Mouse (Mus musculus) brain, embryonic 14.5 days (tissue): ENCODE data around the gene Myo5c. TPM values are rescaled to one million over a fixed set of nuclear protein-coding genes. Genes with fewer than 3 reads are reported as not detected.

Experiments used
- DNase-seq: peaks from one replicate; pipeline ENCODE4 v3.0.0-alpha.2; 2011; ENCODE audit warnings: low read depth
- CTCF ChIP-seq: fragments of 200-500 bp; IDR thresholded peaks from 2 replicates; pipeline ENCODE4 v1.5.1; 2012; ENCODE audit warnings: inconsistent platforms, mild to moderate bottlenecking, moderate library complexity, borderline replicate concordance; ENCODE audit not compliant: insufficient read depth, insufficient read length; ENCODE audit errors: extremely low read depth
- POLR2A ChIP-seq: fragments of 200-500 bp; IDR thresholded peaks from 2 replicates; pipeline ENCODE4 v1.6.1; 2012; ENCODE audit warnings: mild to moderate bottlenecking, inconsistent platforms, borderline replicate concordance; ENCODE audit not compliant: poor library complexity, insufficient read depth, insufficient read length, severe bottlenecking; ENCODE audit errors: extremely low read depth
- polyA plus RNA-seq: library from polyadenylated mRNA; depleted of rRNA; stranded (reverse); fragments of >200 nt; gene quantifications from 2 replicates; pipeline ENCODE4 v1.2.3, GENCODE M21; 2012

Myo5c gene
- polyA plus RNA-seq, 1 experiment, result 0.64 TPM

DNA sequence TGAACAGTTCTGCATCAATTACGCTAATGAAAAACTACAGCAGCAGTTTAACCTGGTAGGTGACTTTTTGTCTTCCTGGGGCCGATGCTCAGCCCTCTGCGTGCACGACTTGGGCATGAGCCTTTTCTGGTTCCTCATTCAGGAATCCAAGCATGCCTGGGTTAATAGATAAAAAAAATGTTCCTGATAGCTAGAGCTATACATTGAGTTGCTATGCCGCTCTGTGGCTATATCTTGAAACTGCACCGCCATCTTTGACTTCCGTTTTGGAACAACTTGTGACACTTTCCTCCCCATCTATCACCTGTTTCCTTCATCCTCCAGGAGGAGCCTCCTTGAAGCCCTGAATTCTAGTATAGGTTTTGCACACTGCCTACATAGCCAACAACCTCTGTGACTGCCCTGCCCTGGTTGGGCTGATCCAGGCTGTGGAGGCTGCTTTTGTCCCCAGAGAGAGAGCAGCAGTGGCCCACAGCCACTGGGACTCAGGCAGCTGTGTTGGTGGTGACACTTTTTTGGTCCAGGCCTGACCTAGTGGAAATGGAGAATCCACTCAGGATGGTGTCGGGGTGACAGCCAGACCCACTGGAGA is 30.5 kb downstream of the Myo5c start:
- peak; percentile 33; the same call in 1 of the 2 replicates for TF ChIP-seq CTCF
- TF ChIP-seq POLR2A, result no peak
- DNase-seq, result peak; percentile 52

DNA sequence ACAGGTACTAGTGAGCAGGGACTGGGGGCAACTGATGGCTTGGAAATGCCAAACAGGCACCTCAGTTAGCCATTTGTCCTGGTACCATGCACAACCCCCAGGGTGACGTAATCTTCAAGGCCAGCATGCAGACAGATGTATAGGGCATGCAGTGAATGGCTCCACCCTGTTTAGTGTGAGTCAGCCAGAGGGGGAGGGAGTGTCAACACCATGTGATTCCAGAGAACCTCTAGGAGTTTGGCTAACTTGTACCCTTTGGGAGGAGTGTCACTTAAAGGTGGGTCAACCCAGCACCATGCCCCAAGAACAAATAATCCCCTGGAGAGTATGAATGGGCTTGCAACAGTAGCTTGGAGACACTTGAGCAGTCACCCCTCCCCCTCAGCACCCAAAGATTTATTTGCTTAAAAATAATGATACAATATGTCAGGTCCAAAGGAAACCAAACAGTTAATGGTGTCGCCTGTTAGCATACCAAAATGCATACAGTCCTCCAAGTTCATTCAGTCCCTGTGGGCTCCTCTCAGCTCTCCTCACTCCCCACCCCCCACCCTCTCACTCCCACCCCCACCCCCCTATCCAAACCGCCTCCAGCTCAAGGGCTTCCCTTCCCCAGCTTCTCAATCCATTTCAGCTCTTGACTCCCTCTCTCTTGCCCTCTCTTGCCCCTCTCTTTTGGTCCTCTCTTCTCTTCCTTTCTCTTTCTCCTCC is 32.3 kb downstream of the Myo5c start:
- no peak for DNase-seq
- TF ChIP-seq POLR2A (no peak), CTCF (no peak)

DNA sequence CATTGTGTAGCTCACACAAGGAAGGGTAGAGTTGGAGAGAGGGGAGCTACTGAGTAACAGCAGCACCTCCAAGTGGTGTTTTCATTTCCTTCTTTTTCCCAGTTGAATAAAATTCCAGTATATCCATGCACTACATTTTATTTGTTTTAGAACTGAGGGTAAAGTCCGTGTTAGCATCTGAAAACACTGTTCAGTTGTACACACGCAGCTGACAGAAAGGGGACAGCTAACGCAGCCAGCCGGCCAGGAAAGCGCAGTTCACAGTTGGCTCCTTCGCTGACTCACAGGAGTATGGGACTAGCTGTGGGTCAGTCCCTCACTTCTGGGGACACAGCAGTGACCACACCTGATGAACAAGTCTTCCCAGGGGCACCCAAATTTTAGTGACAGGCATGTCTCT is 35.3 kb downstream of the Myo5c start:
- no peak for DNase-seq
- TF ChIP-seq CTCF (no peak), POLR2A (no peak)

DNA sequence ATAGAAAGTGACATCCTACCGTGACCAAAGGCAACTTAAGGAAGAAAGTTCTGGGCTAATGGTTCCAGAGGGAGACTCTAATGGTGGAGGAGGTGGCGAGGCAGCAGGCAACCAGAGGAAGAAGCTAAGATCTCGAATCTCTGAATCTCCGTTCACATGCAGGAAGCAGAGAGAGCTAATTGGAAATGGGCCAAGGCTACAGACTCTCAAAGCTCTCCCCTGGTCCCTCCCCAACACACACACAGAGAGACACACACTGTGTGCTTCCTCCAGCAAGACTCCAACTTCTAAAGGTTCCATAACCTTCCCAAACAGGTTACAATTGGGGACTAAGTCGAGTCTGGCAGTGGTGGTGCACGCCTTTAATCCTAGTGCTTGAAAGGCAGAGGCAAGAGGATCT is 38.6 kb downstream of the Myo5c start:
- TF ChIP-seq CTCF (no peak), POLR2A (no peak)
- no peak for DNase-seq

DNA sequence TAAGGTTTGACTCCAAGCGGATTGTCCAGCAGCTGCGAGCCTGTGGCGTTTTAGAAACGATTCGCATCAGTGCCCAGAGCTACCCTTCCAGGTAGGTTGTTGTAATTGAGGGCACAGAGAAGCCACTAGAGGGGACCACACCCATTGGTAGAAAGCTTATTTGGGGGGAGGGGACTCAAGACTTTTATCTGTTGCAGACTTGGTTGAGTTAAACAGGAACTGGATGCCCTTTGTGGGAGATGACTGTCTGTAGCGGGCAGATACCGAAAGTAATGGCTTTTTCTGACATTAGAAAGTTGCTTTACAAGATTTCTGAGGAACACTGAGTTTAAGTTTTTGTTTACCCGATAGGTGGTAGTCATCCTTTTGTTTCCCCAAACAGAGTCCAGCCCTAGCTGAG is 39.7 kb downstream of the Myo5c start:
- no peak for TF ChIP-seq POLR2A

DNA sequence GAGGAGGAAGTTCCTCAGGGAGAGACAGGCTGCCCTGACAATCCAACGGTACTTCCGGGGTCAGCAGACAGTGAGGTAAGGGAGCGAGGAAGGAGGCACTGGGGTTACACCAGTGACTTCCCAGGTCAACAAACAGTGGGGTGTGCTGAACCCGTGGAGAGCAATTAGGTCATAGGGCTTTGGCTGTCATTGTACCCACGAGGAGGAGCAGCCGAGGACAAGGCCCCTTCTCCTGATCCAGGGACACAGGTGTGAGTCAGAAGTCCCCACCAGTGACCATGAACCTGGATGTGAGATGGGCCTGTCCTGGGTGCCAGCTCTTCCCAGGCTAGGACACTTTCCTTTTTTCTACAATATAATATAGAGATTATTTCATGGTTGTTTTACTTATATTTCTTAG is 41.8 kb downstream of the Myo5c start:
- TF ChIP-seq POLR2A (no peak), CTCF (no peak)
- DNase-seq, result no peak

More for the DNA sequence above, 39.7 kb downstream of the Myo5c start:
- DNase-seq, result no peak

DNA sequence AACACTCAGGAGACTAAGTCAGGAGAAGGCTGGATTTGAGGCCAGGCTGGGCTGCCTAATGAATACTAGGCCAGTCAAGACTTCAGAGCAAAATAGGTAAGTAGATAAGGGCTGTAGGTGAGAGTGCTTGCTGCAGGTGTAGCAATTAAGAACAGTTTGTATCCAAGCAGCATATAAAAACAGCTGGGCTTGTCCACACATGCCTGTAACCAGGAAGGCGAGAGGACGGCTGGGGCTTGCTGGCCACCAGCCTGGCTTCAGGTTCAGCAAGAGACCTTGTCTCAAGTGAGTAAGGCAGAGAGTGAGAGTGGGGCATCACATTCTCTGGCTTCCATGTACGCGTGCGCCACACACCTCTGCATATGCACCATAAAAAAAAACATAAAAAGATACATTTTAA is 42.7 kb downstream of the Myo5c start:
- no peak for DNase-seq
- TF ChIP-seq POLR2A (no peak), CTCF (no peak)

DNA sequence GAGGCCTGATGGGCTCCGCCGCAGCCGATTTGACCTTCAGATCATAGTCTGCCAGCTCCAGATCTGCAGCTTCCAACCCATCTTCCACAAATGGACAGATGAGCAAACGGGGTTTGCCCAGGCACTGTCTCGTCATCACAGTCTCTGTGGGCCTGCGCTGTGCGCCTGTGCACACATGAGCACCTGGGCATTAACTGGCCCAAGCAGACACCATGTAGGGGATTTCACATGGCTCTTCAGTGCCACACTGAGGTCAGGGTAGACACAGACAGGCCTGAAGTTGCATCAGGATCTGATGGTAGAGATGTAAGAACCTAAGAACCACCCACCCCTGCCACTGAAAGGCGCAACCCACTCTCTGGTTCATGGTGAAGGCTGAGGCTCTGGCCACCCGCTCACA is 43.2 kb downstream of the Myo5c start:
- no peak for DNase-seq
- TF ChIP-seq CTCF (no peak), POLR2A (no peak)

DNA sequence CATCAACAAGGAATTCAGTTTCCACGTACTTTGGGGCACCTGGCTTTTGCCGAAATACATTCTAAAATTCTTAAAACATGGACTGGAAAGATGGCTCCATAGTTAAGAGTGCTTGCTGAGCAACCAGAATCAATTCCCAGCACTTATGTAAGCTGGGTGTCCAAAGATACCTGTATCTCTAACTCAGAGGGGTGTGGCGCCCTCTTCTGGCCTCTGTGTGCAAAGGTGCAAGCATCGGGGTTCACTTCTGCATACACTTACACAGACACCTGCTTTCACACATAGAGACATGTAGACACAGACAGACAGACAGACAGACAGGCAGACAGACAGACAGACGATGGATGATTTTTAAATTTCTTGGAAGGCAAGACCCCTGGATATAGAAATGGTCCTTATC is 49.0 kb downstream of the Myo5c start:
- TF ChIP-seq POLR2A, result no peak
- peak; percentile 54; the same call in 1 of the 2 replicates for TF ChIP-seq CTCF
- DNase-seq, result peak; percentile 50

DNA sequence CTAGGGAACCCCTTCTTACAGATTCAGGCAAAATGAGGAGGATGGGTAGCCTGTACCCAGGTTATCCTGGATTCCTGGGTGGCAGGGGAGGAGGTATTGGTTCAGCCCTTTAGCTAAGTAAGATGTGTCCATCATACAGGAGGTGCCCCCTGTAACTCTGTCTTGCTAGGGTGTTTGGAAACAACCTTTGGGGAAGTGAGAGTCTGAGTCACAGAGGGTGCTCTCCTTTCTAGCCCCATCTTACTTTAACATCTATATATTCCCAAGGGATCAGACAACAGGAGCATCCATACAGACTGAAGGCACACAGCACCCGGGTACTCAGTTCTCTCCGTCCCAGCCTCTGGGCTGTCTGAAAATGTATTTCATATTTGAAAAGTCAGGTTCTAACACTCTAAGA is 50.4 kb downstream of the Myo5c start:
- DNase-seq, result no peak
- no peak for TF ChIP-seq CTCF
- no peak for TF ChIP-seq POLR2A

DNA sequence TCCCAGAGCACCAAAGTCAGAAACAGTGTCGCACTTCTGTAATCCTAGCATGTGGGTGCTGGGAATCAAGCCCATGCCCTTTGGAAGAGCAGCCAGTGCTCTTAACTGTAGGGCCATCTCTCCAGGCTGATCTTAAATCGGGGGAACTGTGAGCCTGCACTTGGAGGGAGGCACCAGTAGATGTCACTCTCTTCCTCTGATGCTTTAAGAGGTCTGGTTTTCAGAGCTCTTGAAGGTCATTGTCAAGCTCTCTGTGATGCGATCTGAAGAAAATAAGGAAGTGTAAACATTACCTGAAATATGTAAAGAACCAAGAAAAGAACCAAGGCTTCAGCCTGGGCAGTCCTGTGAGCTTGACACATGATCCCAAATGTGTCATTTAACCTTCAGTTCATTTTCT is 51.0 kb downstream of the Myo5c start:
- TF ChIP-seq POLR2A, result no peak
- TF ChIP-seq CTCF, result peak; percentile 88
- DNase-seq, result peak; percentile 88

DNA sequence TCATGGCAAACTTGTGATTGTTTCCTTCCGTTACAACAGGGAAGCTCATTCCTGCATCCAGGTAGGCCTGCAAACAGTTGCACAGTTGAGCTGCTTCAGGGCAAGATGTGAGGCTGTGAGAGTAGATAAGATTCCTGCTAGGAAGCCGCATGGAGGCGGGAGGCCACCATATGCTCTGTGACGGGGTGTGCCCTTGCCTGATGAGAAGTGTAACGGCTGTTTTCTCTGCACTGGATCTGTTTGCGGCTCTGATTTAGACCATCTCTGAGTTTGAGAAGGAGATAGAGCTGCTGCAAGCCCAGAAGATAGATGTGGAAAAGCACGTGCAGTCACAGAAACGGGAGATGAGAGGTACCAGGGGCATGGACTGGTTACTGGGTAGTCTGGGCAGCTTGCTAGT is 51.8 kb downstream of the Myo5c start:
- TF ChIP-seq POLR2A, result no peak
- TF ChIP-seq CTCF, result no peak
- no peak for DNase-seq

DNA sequence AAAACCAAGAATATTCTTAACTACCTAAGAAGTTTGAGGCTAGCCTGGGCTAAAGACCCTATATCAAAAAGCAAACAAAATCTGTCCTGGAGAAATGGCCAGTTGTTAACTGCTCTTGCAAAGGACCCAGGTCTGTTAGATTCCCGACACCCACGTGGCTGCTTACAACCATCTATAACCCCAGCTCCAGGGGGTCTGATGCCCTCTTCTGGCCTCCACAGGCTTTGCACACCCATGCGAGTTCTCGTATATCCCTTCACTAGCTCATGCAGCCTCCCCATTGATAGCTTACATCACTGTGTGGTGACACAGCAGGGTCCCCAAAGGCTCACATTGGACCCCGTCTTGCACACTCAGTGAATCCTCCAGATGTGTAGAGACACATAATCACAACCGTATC is 53.5 kb downstream of the Myo5c start:
- no peak for TF ChIP-seq POLR2A
- DNase-seq, result no peak

DNA sequence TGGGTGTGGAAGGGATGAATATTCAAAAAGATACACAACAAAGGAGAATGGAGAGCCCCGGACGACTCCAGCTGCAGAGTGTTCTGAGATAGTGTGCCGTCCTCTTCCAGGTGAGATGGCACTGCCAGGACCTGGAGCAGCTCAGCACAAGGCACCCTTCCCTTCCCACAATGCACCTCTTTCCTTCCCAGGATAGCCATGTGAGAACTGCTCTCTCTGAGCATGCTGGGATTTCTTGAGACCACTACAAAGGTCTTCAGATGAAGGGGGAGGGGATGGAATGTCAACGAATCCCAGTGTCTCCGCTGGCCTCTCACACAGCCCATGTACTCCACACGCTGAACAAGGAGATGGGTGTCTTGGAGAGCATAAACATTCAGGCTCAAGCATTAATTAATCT is 55.8 kb downstream of the Myo5c start:
- TF ChIP-seq CTCF (no peak), POLR2A (no peak)
- DNase-seq, result no peak

DNA sequence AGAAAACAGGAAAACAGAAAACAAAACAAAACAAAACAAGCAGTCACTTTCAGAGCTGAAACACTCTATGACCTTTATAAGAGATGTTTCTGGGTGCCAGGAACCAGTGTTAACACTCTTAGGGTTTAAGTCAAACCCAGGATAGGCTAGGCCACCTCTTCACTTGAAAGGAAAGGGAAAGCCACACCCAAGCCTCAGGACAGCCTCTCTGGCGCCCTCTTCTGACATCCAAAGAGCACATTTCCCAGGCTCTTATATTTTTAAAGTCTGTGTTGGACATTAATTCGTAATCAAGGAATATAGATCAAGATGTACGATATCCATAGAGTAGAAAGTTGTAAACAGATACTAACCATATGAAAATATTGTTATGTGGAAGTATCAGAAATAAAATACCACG is 57.7 kb downstream of the Myo5c start:
- no peak for TF ChIP-seq POLR2A
- peak; percentile 37; the same call in 1 of the 2 replicates for TF ChIP-seq CTCF
- DNase-seq, result no peak

DNA sequence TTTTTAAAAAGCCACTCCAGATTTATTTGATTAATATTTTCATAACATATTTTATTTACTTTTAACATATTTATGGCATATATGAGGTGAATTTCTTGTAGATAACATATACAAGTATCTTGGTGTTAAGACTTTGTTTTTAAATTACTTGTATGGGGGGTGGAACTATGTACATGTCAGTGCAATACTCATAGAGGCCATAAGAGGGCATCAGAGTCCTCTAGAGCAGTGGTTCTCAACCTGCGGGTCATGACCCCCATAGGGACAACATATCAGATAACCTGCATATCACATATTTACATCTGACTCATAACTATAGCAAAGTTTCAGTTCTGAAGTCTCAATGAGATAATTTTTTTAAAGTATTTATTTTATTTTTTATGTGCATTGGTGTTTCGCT is 67.5 kb downstream of the Myo5c start:
- no peak for TF ChIP-seq POLR2A
- no peak for TF ChIP-seq CTCF
- DNase-seq, result no peak
